Mouse (Mus musculus): Measurements from ENCODE around the gene Zdhhc15. TPM values are rescaled to one million over a fixed set of nuclear protein-coding genes. Genes with fewer than 3 reads are reported as not detected.

Gene Zdhhc15
- polyA plus RNA-seq, 1 experiment from 2014 or later, result 13.4 TPM

GRCm38 (mm10) chrX:104567497-104567896, 103.4 kb downstream of the Zdhhc15 start:
- Histone ChIP-seq H3K4me2 (replicated peaks; ENCODE audit: low read depth, low read length) (no peak overlapping the region), H3K9ac (replicated peaks; ENCODE audit: low read depth, low read length) (no peak overlapping the region), H3K36me3 (ENCODE audit: control insufficient read depth, insufficient read depth, low read length) (no peaks in the 10 kb centered on the region), H3K4me1 (ENCODE audit: control insufficient read depth, insufficient read depth, low read length) (no peaks in the 10 kb centered on the region), H3K4me3 (ENCODE audit: low read depth, low read length) (no peak overlapping the region), H3K9me3 (ENCODE audit: control insufficient read depth, low read depth, low read length) (no peaks in the 10 kb centered on the region), H3K27me3 (ENCODE audit: control insufficient read depth, insufficient read depth, low read length) (no peaks in the 10 kb centered on the region), H3K27ac (ENCODE audit: low read length) (no peak overlapping the region)
- 57% methylated on average over 3 of the region's 3 CpGs for WGBS
- no peak for ATAC-seq (ENCODE audit: insufficient number of reproducible peaks, insufficient read depth, low FRiP score, low read depth)

DNA sequence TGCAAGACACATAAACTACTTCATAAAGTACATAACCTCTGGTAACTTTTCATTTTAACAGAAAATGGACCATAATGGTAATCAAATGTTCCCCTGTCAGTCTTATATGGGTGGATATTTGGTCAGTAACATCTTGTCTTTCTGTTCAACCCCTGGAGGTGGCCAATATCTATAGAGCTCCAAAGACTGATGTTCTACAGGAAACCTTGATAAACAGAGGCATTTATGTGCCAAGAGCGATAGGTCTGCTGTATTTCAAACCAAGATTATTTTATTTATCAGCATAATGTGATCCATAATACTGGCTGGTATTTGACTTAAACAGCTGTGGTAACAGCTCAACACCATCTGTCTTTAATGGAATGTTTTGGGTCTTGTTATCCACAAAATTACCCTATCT, 125.6 kb downstream of the Zdhhc15 start:
- Histone ChIP-seq H3K9ac (replicated peaks; ENCODE audit: low read depth, low read length) (no peak overlapping the region), H3K27ac (ENCODE audit: low read length) (no peak overlapping the region), H3K9me3 (ENCODE audit: control insufficient read depth, low read depth, low read length) (no peaks in the 10 kb centered on the region), H3K4me3 (ENCODE audit: low read depth, low read length) (no peak overlapping the region), H3K4me1 (ENCODE audit: control insufficient read depth, insufficient read depth, low read length) (no peaks in the 10 kb centered on the region), H3K27me3 (ENCODE audit: control insufficient read depth, insufficient read depth, low read length) (no peaks in the 10 kb centered on the region), H3K36me3 (ENCODE audit: control insufficient read depth, insufficient read depth, low read length) (no peaks in the 10 kb centered on the region), H3K4me2 (replicated peaks; ENCODE audit: low read depth, low read length) (no peak overlapping the region)
- WGBS, result 90% methylated on average over 1 of the region's 1 CpGs
- ATAC-seq (ENCODE audit: insufficient number of reproducible peaks, insufficient read depth, low FRiP score, low read depth), result no peak

GRCm38 (mm10) chrX:104543919-104544595, 126.8 kb downstream of the Zdhhc15 start:
- no peaks in the 10 kb centered on the region for H3K4me1 ChIP-seq (ENCODE audit: control insufficient read depth, insufficient read depth, low read length)
- H3K27me3 ChIP-seq (ENCODE audit: control insufficient read depth, insufficient read depth, low read length), result no peaks in the 10 kb centered on the region
- no peaks in the 10 kb centered on the region for H3K36me3 ChIP-seq (ENCODE audit: control insufficient read depth, insufficient read depth, low read length)
- no peak overlapping the region for H3K4me2 ChIP-seq (replicated peaks; ENCODE audit: low read depth, low read length)
- H3K4me3 ChIP-seq (ENCODE audit: low read depth, low read length), result no peak overlapping the region
- ATAC-seq (ENCODE audit: insufficient number of reproducible peaks, insufficient read depth, low FRiP score, low read depth), result no peak
- H3K9ac ChIP-seq (replicated peaks; ENCODE audit: low read depth, low read length), result no peak overlapping the region
- no peaks in the 10 kb centered on the region for H3K9me3 ChIP-seq (ENCODE audit: control insufficient read depth, low read depth, low read length)
- 66% methylated on average over 4 of the region's 4 CpGs for WGBS
- no peak overlapping the region for H3K27ac ChIP-seq (ENCODE audit: low read length)

GRCm38 (mm10) chrX:104542635-104543034, 128.2 kb downstream of the Zdhhc15 start:
- H3K9me3 ChIP-seq (ENCODE audit: control insufficient read depth, low read depth, low read length), result no peaks in the 10 kb centered on the region
- no peak overlapping the region for H3K27ac ChIP-seq (ENCODE audit: low read length)
- H3K4me1 ChIP-seq (ENCODE audit: control insufficient read depth, insufficient read depth, low read length), result no peaks in the 10 kb centered on the region
- no peak overlapping the region for H3K4me2 ChIP-seq (replicated peaks; ENCODE audit: low read depth, low read length)
- no peak overlapping the region for H3K4me3 ChIP-seq (ENCODE audit: low read depth, low read length)
- no peaks in the 10 kb centered on the region for H3K36me3 ChIP-seq (ENCODE audit: control insufficient read depth, insufficient read depth, low read length)
- WGBS, result 87% methylated on average over 4 of the region's 4 CpGs
- no peaks in the 10 kb centered on the region for H3K27me3 ChIP-seq (ENCODE audit: control insufficient read depth, insufficient read depth, low read length)
- no peak for ATAC-seq (ENCODE audit: insufficient number of reproducible peaks, insufficient read depth, low FRiP score, low read depth)
- H3K9ac ChIP-seq (replicated peaks; ENCODE audit: low read depth, low read length), result no peak overlapping the region

GRCm38 (mm10) chrX:104501765-104502164, 169.1 kb downstream of the Zdhhc15 start:
- ATAC-seq (ENCODE audit: insufficient number of reproducible peaks, insufficient read depth, low FRiP score, low read depth), result no peak
- no peak overlapping the region for H3K4me3 ChIP-seq (ENCODE audit: low read depth, low read length)

GRCm38 (mm10) chrX:104489626-104490355, 181.1 kb downstream of the Zdhhc15 start:
- no peaks in the 10 kb centered on the region for H3K4me1 ChIP-seq (ENCODE audit: control insufficient read depth, insufficient read depth, low read length)
- H3K4me2 ChIP-seq (replicated peaks; ENCODE audit: low read depth, low read length), result no peak overlapping the region
- H3K36me3 ChIP-seq (ENCODE audit: control insufficient read depth, insufficient read depth, low read length), result no peaks in the 10 kb centered on the region
- H3K27ac ChIP-seq (ENCODE audit: low read length), result no peak overlapping the region
- no peak overlapping the region for H3K4me3 ChIP-seq (ENCODE audit: low read depth, low read length)
- 60% methylated on average over 4 of the region's 4 CpGs for WGBS
- no peaks in the 10 kb centered on the region for H3K9me3 ChIP-seq (ENCODE audit: control insufficient read depth, low read depth, low read length)
- no peak overlapping the region for H3K9ac ChIP-seq (replicated peaks; ENCODE audit: low read depth, low read length)
- no peaks in the 10 kb centered on the region for H3K27me3 ChIP-seq (ENCODE audit: control insufficient read depth, insufficient read depth, low read length)
- no peak for ATAC-seq (ENCODE audit: insufficient number of reproducible peaks, insufficient read depth, low FRiP score, low read depth)

More at GRCm38 (mm10) chrX:104501765-104502164, 169.1 kb downstream of the Zdhhc15 start:
- Histone ChIP-seq H3K27me3 (ENCODE audit: control insufficient read depth, insufficient read depth, low read length) (no peaks in the 10 kb centered on the region), H3K4me2 (replicated peaks; ENCODE audit: low read depth, low read length) (no peak overlapping the region), H3K9ac (replicated peaks; ENCODE audit: low read depth, low read length) (no peak overlapping the region), H3K4me1 (ENCODE audit: control insufficient read depth, insufficient read depth, low read length) (no peaks in the 10 kb centered on the region), H3K9me3 (ENCODE audit: control insufficient read depth, low read depth, low read length) (no peaks in the 10 kb centered on the region), H3K36me3 (ENCODE audit: control insufficient read depth, insufficient read depth, low read length) (no peaks in the 10 kb centered on the region), H3K27ac (ENCODE audit: low read length) (no peak overlapping the region)
- WGBS, result 89% methylated on average over 5 of the region's 5 CpGs

GRCm38 (mm10) chrX:104488870-104489467, 181.9 kb downstream of the Zdhhc15 start:
- WGBS, result 87% methylated on average over 4 of the region's 4 CpGs
- no peak overlapping the region for H3K9ac ChIP-seq (replicated peaks; ENCODE audit: low read depth, low read length)
- no peak for ATAC-seq (ENCODE audit: insufficient number of reproducible peaks, insufficient read depth, low FRiP score, low read depth)

DNA sequence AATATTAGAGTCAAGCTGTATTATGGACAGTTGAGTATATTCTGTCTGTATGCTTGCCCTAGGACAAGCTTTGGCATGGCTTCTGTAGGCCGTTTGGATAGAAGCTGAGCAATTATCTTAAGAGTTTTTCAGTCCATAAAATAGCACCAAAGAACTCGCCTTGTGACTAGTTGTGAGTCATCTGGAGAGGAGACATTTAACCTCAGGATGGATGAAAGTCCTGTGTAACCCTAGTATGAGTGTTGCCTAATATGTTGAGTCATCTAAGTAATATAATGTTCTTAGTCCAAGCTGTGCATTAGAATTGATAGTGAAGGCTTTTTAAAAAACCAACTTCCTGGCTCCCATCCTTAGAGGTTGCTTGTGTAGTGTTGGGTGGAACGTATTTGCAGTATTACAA, 182.8 kb downstream of the Zdhhc15 start:
- ATAC-seq (ENCODE audit: insufficient number of reproducible peaks, insufficient read depth, low FRiP score, low read depth), result no peak
- no peaks in the 10 kb centered on the region for H3K9me3 ChIP-seq (ENCODE audit: control insufficient read depth, low read depth, low read length)
- 75% methylated on average over 3 of the region's 3 CpGs for WGBS
- no peaks in the 10 kb centered on the region for H3K27me3 ChIP-seq (ENCODE audit: control insufficient read depth, insufficient read depth, low read length)
- H3K4me3 ChIP-seq (ENCODE audit: low read depth, low read length), result no peak overlapping the region
- H3K4me2 ChIP-seq (replicated peaks; ENCODE audit: low read depth, low read length), result no peak overlapping the region
- no peaks in the 10 kb centered on the region for H3K4me1 ChIP-seq (ENCODE audit: control insufficient read depth, insufficient read depth, low read length)
- H3K27ac ChIP-seq (ENCODE audit: low read length), result no peak overlapping the region
- no peaks in the 10 kb centered on the region for H3K36me3 ChIP-seq (ENCODE audit: control insufficient read depth, insufficient read depth, low read length)
- H3K9ac ChIP-seq (replicated peaks; ENCODE audit: low read depth, low read length), result no peak overlapping the region

More at GRCm38 (mm10) chrX:104488870-104489467, 181.9 kb downstream of the Zdhhc15 start:
- no peak overlapping the region for H3K4me2 ChIP-seq (replicated peaks; ENCODE audit: low read depth, low read length)
- no peaks in the 10 kb centered on the region for H3K27me3 ChIP-seq (ENCODE audit: control insufficient read depth, insufficient read depth, low read length)
- no peaks in the 10 kb centered on the region for H3K4me1 ChIP-seq (ENCODE audit: control insufficient read depth, insufficient read depth, low read length)
- no peaks in the 10 kb centered on the region for H3K36me3 ChIP-seq (ENCODE audit: control insufficient read depth, insufficient read depth, low read length)
- no peaks in the 10 kb centered on the region for H3K9me3 ChIP-seq (ENCODE audit: control insufficient read depth, low read depth, low read length)
- H3K27ac ChIP-seq (ENCODE audit: low read length), result no peak overlapping the region
- no peak overlapping the region for H3K4me3 ChIP-seq (ENCODE audit: low read depth, low read length)
